ENCODE assay signal across 23 mouse cellular contexts in genomic region chr6:75145976-75146375, GRCm38 (mm10).
DNase-seq lines count a peak whose midpoint lies in the region; TF ChIP-seq lines count a peak whose summit lies in the region.
"Had no signal": no experiment of that assay in that cellular context is flagged by ENCODE, and none has a peak within 500 bp of the region (broad histone marks: within the 10 kb centered on the region; RNA-seq: fewer than 3 reads in every experiment).

No protein-coding gene starts in this region.

- H3K4me1 ChIP-seq in ES-E14 (ENCODE audit: control insufficient read depth in 2 of 2, insufficient read depth in 2 of 2, low read length in 2 of 2, poor library complexity in 1 of 2): no peaks in the 10 kb centered on the region

- H3K27ac ChIP-seq in ES-E14 (ENCODE audit: insufficient read depth, low read depth, low read length, poor library complexity, severe bottlenecking): no peak overlapping the region

- H3K36me3 ChIP-seq in ES-E14 (ENCODE audit: control insufficient read depth, insufficient read depth, low read length, poor library complexity, severe bottlenecking): no peaks in the 10 kb centered on the region
- H3K36me3 ChIP-seq: G1E had no signal

- H3K9ac ChIP-seq in ES-E14 (ENCODE audit: insufficient read depth, low read depth, low read length, poor library complexity, severe bottlenecking): no peak overlapping the region

- in situ Hi-C loops in ES-E14 (cut with MboI; ENCODE audit: low sequenced_read_pairs in 2 of 2, unreplicated experiment in 2 of 2): no loop called here

- no peaks in the 10 kb centered on the region for H3K9me3 ChIP-seq in ES-E14 (ENCODE audit: control insufficient read depth, insufficient read depth, low read depth, low read length)

- DNase-seq in ES-CJ7 (ENCODE audit: low read depth, low spot score) (peak; percentile 47), ES-E14 (ENCODE audit: low read depth, low spot score) (no peak), R1 (ENCODE audit: low read depth, low spot score) (peak; percentile 57), ZHBTc4 (ENCODE audit: low read depth, low spot score) (peak; percentile 54)
- no peak for DNase-seq in spleen, adult 12 weeks (ENCODE audit: low spot score)
- DNase-seq in left cerebral cortex, adult 9 months (ENCODE audit: low spot score in 2 of 2): no peak
- no peak for DNase-seq in adrenal gland, postnatal 10 days
- no peak for DNase-seq in adrenal gland, postnatal 4 days (ENCODE audit: low spot score in 2 of 2)
- DNase-seq: adrenal gland, adult 2 months; adrenal gland, adult 8-10 months; adrenal gland, postnatal 14 days; adrenal gland, postnatal 25 days; adrenal gland, postnatal 36 days; B cell, adult 2 months; cerebellum, adult 11 months; cerebellum, adult 11-12 months; cerebellum, adult 18-20 months; cerebellum, adult 2 months; cerebellum, adult 8-10 months; cerebellum, adult 9-10 months; cerebellum, adult 9-11 months; cerebellum, postnatal 10 days had no signal

- no peak overlapping the region for H3K4me3 ChIP-seq in ES-E14 (ENCODE audit: insufficient read depth in 1 of 2, low read depth in 1 of 2, low read length in 2 of 2, poor library complexity in 1 of 2, severe bottlenecking in 1 of 2)

TF ChIP-seq in ES-E14, 5 proteins besides CTCF, POLR2A, EP300 and RAD21:
- TF ChIP-seq ZC3H11A (IDR thresholded peaks at IDR 0.05; ENCODE audit: borderline replicate concordance, low read depth, low read length) (no peak), ZNF384 (IDR thresholded peaks at IDR 0.05; ENCODE audit: low read depth, low read length) (0 out of 2 replicates have a peak, but pooled peaks have one; percentile 28)

Comparison
In these comparisons a context has a peak if more than half of its experiments do, and no peak if none do; other contexts are left out.
1. DNase-seq: peak in ES-CJ7 (single experiment), R1 (single experiment) and ZHBTc4 (single experiment); none in ES-E14 (single experiment), spleen, adult 12 weeks (single experiment), left cerebral cortex, adult 9 months (0 of 2), adrenal gland, postnatal 10 days (single experiment) and adrenal gland, postnatal 4 days (0 of 2).